Mouse (Mus musculus) embryonic stem cell, embryonic (primary cell): ENCODE measurements at regions not wholly inside any gene's neighbourhood (a gene's known extent, or its start where the extent isn't known, plus 50 kb on each side); places are given as distances from the start of the nearest gene placed in this dataset.

Experiments used
- CTCF ChIA-PET, 4 experiments: fragments of 300-600 bp in 2 of 4; fragments of 350-600 bp in 2 of 4; sonication (Branson Sonifier 250); formaldehyde crosslinking; loops; one replicate each; lab custom pipeline; 2022; ENCODE audit warnings: inconsistent platforms in 2 of 4; lab: Charles Lee
- POLR2A ChIA-PET, 4 experiments: fragments of 300-600 bp in 2 of 4; fragments of 350-600 bp in 2 of 4; sonication (Branson Sonifier 250); formaldehyde crosslinking; loops; one replicate each; lab custom pipeline; 2022; ENCODE audit warnings: antibody characterized with exemption in 4 of 4, inconsistent platforms in 1 of 4; lab: Charles Lee

GRCm38 (mm10) chr14:86450616-86451015 lies 690.4 kb downstream of the Diaph3 start:
- POLR2A ChIA-PET, result no interaction called here
- CTCF ChIA-PET, result no interaction called here

- ChIA-PET POLR2A (no interaction called here), CTCF (no interaction called here)
These were observed 695.9 kb downstream of the Diaph3 start for GRCm38 (mm10) chr14:86445139-86445538.

GRCm38 (mm10) chr14:86443921-86444835 lies 696.9 kb downstream of the Diaph3 start:
- POLR2A ChIA-PET, result interaction anchor here in 3 of 4 experiments (0.6 to 2.2 kb wide), 4 partner anchors 31 to 49 kb away, joined by 3 to 5 read pairs (median 4); no protein-coding TSS in a partner anchor
- CTCF ChIA-PET, result interaction anchor here in 1 of 4 experiments (0.6 kb wide), 1 partner anchor 117 kb away, joined by 3 read pairs; no protein-coding TSS in a partner anchor

GRCm38 (mm10) chr14:86441895-86442679 lies 698.9 kb downstream of the Diaph3 start:
- POLR2A ChIA-PET, result interaction anchor here in 1 of 4 experiments (2.2 kb wide), 1 partner anchor 47 kb away, joined by 5 read pairs; no protein-coding TSS in a partner anchor
- CTCF ChIA-PET, result no interaction called here

GRCm38 (mm10) chr14:86437383-86437782 lies 703.7 kb downstream of the Diaph3 start:
- ChIA-PET POLR2A (no interaction called here), CTCF (no interaction called here)

- ChIA-PET POLR2A (no interaction called here), CTCF (no interaction called here)
These were observed 705.7 kb downstream of the Diaph3 start for GRCm38 (mm10) chr14:86435345-86435744.

- ChIA-PET POLR2A (no interaction called here), CTCF (no interaction called here)
These were observed 709.7 kb downstream of the Diaph3 start for GRCm38 (mm10) chr14:86431215-86431816.

GRCm38 (mm10) chr14:86421881-86422280 lies 719.2 kb downstream of the Diaph3 start:
- ChIA-PET POLR2A (no interaction called here), CTCF (interaction anchor here in 1 of 4 experiments (0.6 kb wide), 1 partner anchor 149 kb away, joined by 5 read pairs; no protein-coding TSS in a partner anchor)

GRCm38 (mm10) chr14:86419959-86420598 lies 721.0 kb downstream of the Diaph3 start:
- ChIA-PET POLR2A (no interaction called here), CTCF (no interaction called here)

- ChIA-PET CTCF (interaction anchor here in 1 of 4 experiments (0.6 kb wide), 1 partner anchor 14 kb away, joined by 4 read pairs; no protein-coding TSS in a partner anchor), POLR2A (interaction anchor here in 3 of 4 experiments (0.6 to 2.7 kb wide), 5 partner anchors 10 to 627 kb away, joined by 3 to 9 read pairs (median 4); no protein-coding TSS in a partner anchor)
These were observed 744.2 kb downstream of the Diaph3 start for GRCm38 (mm10) chr14:86396876-86397275.

GRCm38 (mm10) chr14:86395951-86396361 lies 745.1 kb downstream of the Diaph3 start:
- POLR2A ChIA-PET, result interaction anchor here in 2 of 4 experiments (0.9 to 2.7 kb wide), 9 partner anchors 10 to 54 kb away, joined by 3 to 7 read pairs (median 3); no protein-coding TSS in a partner anchor
- CTCF ChIA-PET, result no interaction called here

- CTCF ChIA-PET, result no interaction called here
- POLR2A ChIA-PET, result interaction anchor here in 2 of 4 experiments (0.9 to 2.7 kb wide), 9 partner anchors 10 to 54 kb away, joined by 3 to 7 read pairs (median 3); no protein-coding TSS in a partner anchor
These were observed 745.5 kb downstream of the Diaph3 start for GRCm38 (mm10) chr14:86395531-86395930.

GRCm38 (mm10) chr14:86395068-86395467 lies 746.0 kb downstream of the Diaph3 start:
- ChIA-PET CTCF (no interaction called here), POLR2A (interaction anchor here in 2 of 4 experiments (1.1 to 2.7 kb wide), 7 partner anchors 10 to 49 kb away, joined by 3 to 7 read pairs (median 3); no protein-coding TSS in a partner anchor)

- CTCF ChIA-PET, result no interaction called here
- POLR2A ChIA-PET, result interaction anchor here in 1 of 4 experiments (1.4 kb wide), 1 partner anchor 10 kb away, joined by 5 read pairs; no protein-coding TSS in a partner anchor
These were observed 755.9 kb downstream of the Diaph3 start for GRCm38 (mm10) chr14:86385136-86385535.

- ChIA-PET CTCF (no interaction called here), POLR2A (no interaction called here)
These were observed 776.0 kb downstream of the Diaph3 start for GRCm38 (mm10) chr14:86365032-86365431.

GRCm38 (mm10) chr14:86360423-86361059 lies 780.5 kb downstream of the Diaph3 start:
- ChIA-PET POLR2A (no interaction called here), CTCF (no interaction called here)

- ChIA-PET CTCF (no interaction called here), POLR2A (interaction anchor here in 1 of 4 experiments (1.1 kb wide), 1 partner anchor 38 kb away, joined by 7 read pairs; no protein-coding TSS in a partner anchor)
These were observed 782.5 kb downstream of the Diaph3 start for GRCm38 (mm10) chr14:86358584-86358983.

- POLR2A ChIA-PET, result no interaction called here
These were observed 790.5 kb downstream of the Diaph3 start for GRCm38 (mm10) chr14:86350526-86350925.

More at GRCm38 (mm10) chr14:86350526-86350925, 790.5 kb downstream of the Diaph3 start:
- CTCF ChIA-PET, result no interaction called here
